Mouse (Mus musculus) duodenum, adult 2 months (tissue): ENCODE data around the gene Hist1h2bf. TPM values are rescaled to one million over a fixed set of nuclear protein-coding genes. Genes with fewer than 3 reads are reported as not detected.

Source experiments
- polyA plus RNA-seq: library from polyadenylated mRNA; depleted of rRNA; stranded (reverse); fragments of >200 nt; gene quantifications from 2 replicates; pipeline ENCODE4 v1.2.3, GENCODE M21; 2012; ENCODE audit warnings: low replicate concordance; rRNA removed

Gene Hist1h2bf
- polyA plus RNA-seq = 13.2 and 22.0 TPM in 2 replicates

GRCm38 (mm10) chr13:23573898-23574524, at the start of gene Hist1h2bf, which contains the start of gene Hist1h2ad:
TSS of gene Hist1h2bf (minus strand) at chr13:23574196.
TSS of gene Hist1h2ad (plus strand) at chr13:23574381.

GRCm38 (mm10) chr13:23622175-23622671, 48.2 kb upstream of the Hist1h2bf start, which contains the start of gene Hist1h1e:
TSS of gene Hist1h1e (minus strand) at chr13:23622558.

GRCm38 (mm10) chr13:23620733-23621531, 46.9 kb upstream of the Hist1h2bf start, which contains the start of gene Hist1h2be:
TSS of gene Hist1h2be (minus strand) at chr13:23621124.

GRCm38 (mm10) chr13:23581408-23582218, 7.6 kb upstream of the Hist1h2bf start, which contains the start of gene Hist1h4d:
TSS of gene Hist1h4d (plus strand) at chr13:23581598.

GRCm38 (mm10) chr13:23575271-23575851, 1.4 kb upstream of the Hist1h2bf start, which contains the start of gene Hist1h3d:
TSS of gene Hist1h3d (plus strand) at chr13:23575763.

GRCm38 (mm10) chr13:23571022-23571503, 2.9 kb downstream of the Hist1h2bf start, which contains the start of the genes Hist1h2ae and Hist1h2bg:
TSS of gene Hist1h2ae (minus strand) at chr13:23571220.
TSS of gene Hist1h2bg (plus strand) at chr13:23571396.

GRCm38 (mm10) chr13:23561883-23562659, 11.9 kb downstream of the Hist1h2bf start, which contains the start of gene Hist1h3e:
TSS of gene Hist1h3e (minus strand) at chr13:23562369.

GRCm38 (mm10) chr13:23552962-23553361, 21.0 kb downstream of the Hist1h2bf start, which contains the start of gene Hist1h1d:
TSS of gene Hist1h1d (plus strand) at chr13:23553262.

GRCm38 (mm10) chr13:23551146-23551834, 22.7 kb downstream of the Hist1h2bf start, which contains the start of gene Hist1h4f:
TSS of gene Hist1h4f (minus strand) at chr13:23551648.

GRCm38 (mm10) chr13:23543965-23544786, 29.8 kb downstream of the Hist1h2bf start, which contains the start of gene Hist1h3f:
TSS of gene Hist1h3f (plus strand) at chr13:23544052.

GRCm38 (mm10) chr13:23542999-23543607, 30.9 kb downstream of the Hist1h2bf start, which contains the start of gene Hist1h2bh:
TSS of gene Hist1h2bh (minus strand) at chr13:23543392.

GRCm38 (mm10) chr13:23535137-23536075, 38.6 kb downstream of the Hist1h2bf start, which contains the start of gene Hist1h3g:
TSS of gene Hist1h3g (plus strand) at chr13:23535422.

GRCm38 (mm10) chr13:23533560-23534367, 40.2 kb downstream of the Hist1h2bf start, which contains the start of gene Hist1h2af:
TSS of gene Hist1h2af (plus strand) at chr13:23533906.

GRCm38 (mm10) chr13:23530901-23531875, 42.8 kb downstream of the Hist1h2bf start, which contains the start of gene Hist1h4h:
TSS of gene Hist1h4h (plus strand) at chr13:23531050.

